12 mouse cellular contexts compared by ENCODE assay signal in the genomic region with DNA sequence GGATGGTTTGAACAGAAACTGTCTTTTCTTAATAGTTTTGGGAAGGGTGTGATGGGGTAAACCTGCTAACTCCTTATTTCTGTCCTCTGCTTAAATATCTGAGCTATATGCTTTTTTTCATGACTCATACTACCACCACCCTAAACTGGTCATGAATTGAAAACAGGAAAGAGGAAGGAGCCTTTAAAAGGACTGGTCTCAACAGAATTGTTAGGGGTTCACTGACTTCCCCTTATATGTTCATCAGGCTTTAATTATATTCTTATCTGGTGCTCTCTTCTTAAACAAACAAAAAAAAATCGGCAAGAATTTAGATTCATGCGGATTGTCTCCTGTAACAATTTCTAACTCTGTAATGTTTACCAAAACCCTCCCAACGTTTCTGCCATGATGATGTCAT.
"Had no signal": no experiment of that assay in that cellular context is flagged by ENCODE, and none has a peak within 500 bp of the region (broad histone marks: within the 10 kb centered on the region; RNA-seq: fewer than 3 reads in every experiment).

No protein-coding gene starts in this region.

- H3K4me3 ChIP-seq: left cerebral cortex, adult 2 months; limb, embryonic 10.5 days; liver, embryonic 12.5 days; midbrain, embryonic 10.5 days; midbrain, embryonic 15.5 days had no signal

- H3K27ac ChIP-seq: left cerebral cortex, adult 2 months; limb, embryonic 10.5 days; liver, embryonic 12.5 days; midbrain, embryonic 10.5 days; midbrain, embryonic 15.5 days had no signal

- H3K36me3 ChIP-seq: limb, embryonic 10.5 days; liver, embryonic 12.5 days; midbrain, embryonic 10.5 days; midbrain, embryonic 15.5 days had no signal

- DNase-seq: kidney, adult 11 months; kidney, postnatal 10 days; kidney, postnatal 4 days; lung, embryonic 14.5 days; lung, postnatal 14 days; right cerebral cortex, postnatal 14 days; thymus, postnatal 4 days had no signal

- ATAC-seq: liver, embryonic 12.5 days; midbrain, embryonic 15.5 days had no signal

- H3K9me3 ChIP-seq: limb, embryonic 10.5 days; liver, embryonic 12.5 days; midbrain, embryonic 10.5 days; midbrain, embryonic 15.5 days had no signal

- H3K27me3 ChIP-seq: liver, embryonic 12.5 days; midbrain, embryonic 15.5 days had no signal

- H3K9ac ChIP-seq: liver, embryonic 12.5 days; lung, embryonic 14.5 days; midbrain, embryonic 15.5 days had no signal

- H3K4me2 ChIP-seq: liver, embryonic 12.5 days; lung, embryonic 14.5 days; midbrain, embryonic 15.5 days had no signal

- H3K4me1 ChIP-seq: limb, embryonic 10.5 days; liver, embryonic 12.5 days; midbrain, embryonic 15.5 days had no signal
